Mouse (Mus musculus) heart, embryonic 11.5 days (tissue): Measurements from ENCODE around the gene Ccdc110. TPM values are rescaled to one million over a fixed set of nuclear protein-coding genes. Genes with fewer than 3 reads are reported as not detected.

Experiments used
- ATAC-seq: fragments of 200-750 bp; cut with Nextera tagmentation; replicated peaks from 2 replicates; pipeline ENCODE4 v1.8.0; 2017; ENCODE audit warnings: moderate library complexity; ENCODE audit not compliant: insufficient number of reproducible peaks, low FRiP score, low TSS enrichment
- H3K27ac ChIP-seq: fragments of 300-500 bp; sonication (generic); 2 replicates; pipeline ENCODE4 v1.5.1; 2014; ENCODE audit warnings: mild to moderate bottlenecking, low read depth, low read length
- H3K27me3 ChIP-seq: fragments of 300-500 bp; sonication (generic); 2 replicates; pipeline ENCODE4 v1.6.1; 2014; ENCODE audit warnings: mild to moderate bottlenecking, low read length, mixed read lengths; ENCODE audit not compliant: control insufficient read depth, insufficient read depth
- H3K36me3 ChIP-seq: fragments of 300-500 bp; sonication (generic); 2 replicates; pipeline ENCODE4 v1.6.1; 2014; ENCODE audit warnings: mild to moderate bottlenecking, low read length, moderate library complexity, mixed read lengths; ENCODE audit not compliant: control insufficient read depth, insufficient read depth
- H3K4me1 ChIP-seq: fragments of 300-500 bp; sonication (generic); 2 replicates; pipeline ENCODE4 v1.6.1; 2014; ENCODE audit warnings: low read length; ENCODE audit not compliant: control insufficient read depth, insufficient read depth
- H3K4me2 ChIP-seq: fragments of 300-500 bp; sonication (generic); 2 replicates; pipeline ENCODE4 v1.6.1; 2014; ENCODE audit warnings: mild to moderate bottlenecking, moderate library complexity
- H3K4me3 ChIP-seq: fragments of 300-500 bp; sonication (generic); 2 replicates; pipeline ENCODE4 v1.5.1; 2014; ENCODE audit warnings: low read depth, low read length
- H3K9ac ChIP-seq: fragments of 300-500 bp; sonication (generic); 2 replicates; pipeline ENCODE4 v1.6.1; 2014; ENCODE audit warnings: mild to moderate bottlenecking, low read depth, low read length, moderate library complexity
- H3K9me3 ChIP-seq: fragments of 300-500 bp; sonication (generic); replicated peaks from 2 replicates; pipeline ENCODE4 v1.6.1; 2016; ENCODE audit warnings: low read length; ENCODE audit not compliant: control insufficient read depth
- WGBS: fragments of 180-500 bp; shearing (Covaris S2); extraction: QIAGEN DNeasy Blood & Tissue Kit; methylation state at CpG from one replicate; pipeline ENCODE4 v1.1.7; 2014; ENCODE audit not compliant: insufficient replicate concordance; 5-methylcytosine and 5-hydroxymethylcytosine counted together
- polyA plus RNA-seq: library from polyadenylated mRNA; unstranded; fragments of >200 nt; fragmentation: Nextera tagmentation; extraction: Ambion mirVana; gene quantifications from 2 replicates; pipeline ENCODE4 v1.2.1, GENCODE M21; 2014

Ccdc110 gene
- polyA plus RNA-seq, 1 experiment from 2014 or later: 0.07 TPM

GRCm38 (mm10) chr8:45936986-45937385, 2.6 kb downstream of the Ccdc110 start:
- Histone ChIP-seq H3K9me3 (no peaks in the 10 kb centered on the region), H3K27me3 (no peaks in the 10 kb centered on the region), H3K9ac (no peak overlapping the region), H3K36me3 (no peaks in the 10 kb centered on the region), H3K4me2 (no peak overlapping the region), H3K4me3 (no peak overlapping the region), H3K27ac (no peak overlapping the region), H3K4me1 (no peaks in the 10 kb centered on the region)
- ATAC-seq: no peak
- 88% methylated on average over 9 of the region's 9 CpGs for WGBS

DNA sequence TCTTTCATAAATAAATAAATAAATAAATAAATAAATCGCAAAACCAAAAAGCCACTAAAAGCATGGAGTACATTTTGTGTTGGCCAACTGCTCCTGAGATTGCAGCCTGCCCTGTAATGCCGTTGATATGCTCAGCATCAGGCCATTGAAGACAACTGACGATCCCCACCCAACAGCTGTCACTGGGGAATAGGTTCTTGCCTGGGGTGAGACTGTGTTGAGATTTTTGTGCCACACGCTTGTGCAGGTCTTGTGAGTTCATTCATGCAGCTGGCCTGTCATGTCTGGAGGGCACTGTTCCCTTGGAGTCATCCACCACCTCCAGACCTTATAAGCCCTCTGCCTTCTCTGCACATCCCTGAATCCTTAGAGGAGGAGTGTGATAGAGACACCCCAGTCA, 11.9 kb downstream of the Ccdc110 start:
- Histone ChIP-seq H3K27ac (no peak overlapping the region), H3K36me3 (no peaks in the 10 kb centered on the region), H3K9ac (no peak overlapping the region), H3K4me3 (no peak overlapping the region), H3K27me3 (no peaks in the 10 kb centered on the region), H3K4me1 (0 out of 2 replicates have a peak, but pooled peaks cover 2% of the 10 kb centered on the region), H3K4me2 (no peak overlapping the region), H3K9me3 (no peaks in the 10 kb centered on the region)
- ATAC-seq: no peak
- WGBS: 89% methylated on average over 4 of the region's 4 CpGs

GRCm38 (mm10) chr8:45950622-45951021, 16.2 kb downstream of the Ccdc110 start:
- Histone ChIP-seq H3K9me3 (no peaks in the 10 kb centered on the region), H3K4me3 (no peak overlapping the region), H3K27me3 (no peaks in the 10 kb centered on the region), H3K27ac (no peak overlapping the region), H3K9ac (no peak overlapping the region), H3K36me3 (no peaks in the 10 kb centered on the region), H3K4me2 (no peak overlapping the region), H3K4me1 (no peaks in the 10 kb centered on the region)
- no peak for ATAC-seq
- 47% methylated on average over 2 of the region's 2 CpGs for WGBS

DNA sequence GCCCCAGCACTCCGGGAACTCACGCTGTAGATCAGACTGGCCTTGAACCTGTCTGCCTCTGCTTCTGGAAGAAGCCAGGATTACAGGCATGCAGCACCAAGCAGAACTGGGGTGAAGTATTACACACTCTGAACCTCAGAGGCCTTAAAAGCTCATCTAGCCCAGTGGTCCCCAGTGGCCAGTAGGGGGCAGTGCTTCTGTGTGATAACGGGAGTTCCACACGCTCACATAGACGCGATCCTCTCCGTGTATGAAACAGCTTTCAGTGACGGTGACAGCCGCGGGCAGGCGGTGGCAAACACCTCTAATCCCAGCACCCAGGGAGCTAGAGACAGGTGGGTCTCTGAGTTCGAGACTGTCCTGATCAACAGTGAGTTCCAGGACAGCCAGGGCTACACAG, 36.5 kb downstream of the Ccdc110 start:
- H3K9me3 ChIP-seq: no peaks in the 10 kb centered on the region
- no peak for ATAC-seq

GRCm38 (mm10) chr8:45973988-45974505, 39.6 kb downstream of the Ccdc110 start:
- no peak overlapping the region for H3K4me3 ChIP-seq
- H3K27me3 ChIP-seq: no peaks in the 10 kb centered on the region
- H3K9me3 ChIP-seq: no peaks in the 10 kb centered on the region
- peaks cover 2% of the 10 kb centered on the region; the same call in 1 of the 2 replicates for H3K36me3 ChIP-seq
- no peak for ATAC-seq
- peaks cover 5% of the 10 kb centered on the region for H3K4me1 ChIP-seq
- H3K9ac ChIP-seq: peak overlapping the region; percentile 83; the same call in 1 of the 2 replicates
- H3K4me2 ChIP-seq: peak overlapping the region; percentile 84
- WGBS: 69% methylated on average over 8 of the region's 8 CpGs
- H3K27ac ChIP-seq: no peak overlapping the region

More for the DNA sequence above, 36.5 kb downstream of the Ccdc110 start:
- H3K4me2 ChIP-seq: no peak overlapping the region
- H3K36me3 ChIP-seq: 0 out of 2 replicates have a peak, but pooled peaks cover 2% of the 10 kb centered on the region
- no peak overlapping the region for H3K27ac ChIP-seq
- H3K27me3 ChIP-seq: no peaks in the 10 kb centered on the region
- H3K4me1 ChIP-seq: peaks cover 1% of the 10 kb centered on the region; the same call in 1 of the 2 replicates
- WGBS: 94% methylated on average over 12 of the region's 12 CpGs
- H3K4me3 ChIP-seq: no peak overlapping the region
- no peak overlapping the region for H3K9ac ChIP-seq

DNA sequence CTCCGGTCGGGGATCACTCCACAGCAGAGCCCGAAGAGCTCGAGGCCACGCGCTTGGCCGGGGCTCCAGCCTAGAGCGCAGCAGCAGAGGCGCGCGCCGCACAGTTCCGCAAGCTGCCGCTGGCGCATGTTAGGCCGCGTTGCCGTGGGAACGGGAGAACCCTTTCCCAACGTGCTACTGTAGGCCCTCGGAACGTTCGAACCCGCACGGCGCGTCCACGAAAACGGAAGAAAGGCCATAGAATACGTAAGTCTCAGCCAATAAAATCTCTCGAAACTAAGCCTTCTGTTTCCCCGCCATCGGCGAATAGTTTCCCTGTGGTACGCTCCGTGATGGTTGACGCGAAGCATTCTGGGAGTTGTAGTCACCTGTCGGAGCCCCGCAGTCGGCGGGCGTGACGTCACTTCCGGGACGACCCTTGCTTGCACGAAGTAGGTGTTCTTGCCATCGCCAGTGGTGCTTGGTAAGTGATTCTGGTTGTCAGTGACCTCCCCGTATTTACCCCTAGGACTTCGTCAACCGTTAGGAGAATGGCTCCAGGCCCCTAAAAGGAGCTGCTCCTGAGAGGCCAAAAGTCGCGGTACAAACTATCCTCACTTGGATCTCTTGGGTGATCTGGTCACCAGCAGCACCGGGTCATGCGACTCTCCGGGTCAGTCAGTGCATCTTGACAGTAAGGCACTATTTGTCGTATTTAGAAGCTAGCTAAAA, 40.9 kb downstream of the Ccdc110 start, which contains the start of the genes 1700029J07Rik and Ufsp2:
Gene 1700029J07Rik (minus strand): TSS at position 127 of the 711 bp plus-strand sequence.
Gene Ufsp2 (plus strand): TSS at position 403 of the 711 bp plus-strand sequence.
- Histone ChIP-seq H3K4me2 (peak within 1 kb of the TSS; percentile 84), H3K4me3 (peak within 1 kb of the TSS; percentile 79), H3K9ac (peak within 1 kb of the TSS; percentile 83), H3K36me3 (peaks cover 2% of the 10 kb centered on the region; the same call in 1 of the 2 replicates), H3K4me1 (peaks cover 5% of the 10 kb centered on the region), H3K27ac (peak within 1 kb of the TSS; percentile 86), H3K27me3 (no peaks in the 10 kb centered on the region), H3K9me3 (no peaks in the 10 kb centered on the region)
- 1% methylated on average over 57 of the region's 57 CpGs for WGBS
- ATAC-seq: peak; percentile 96

DNA sequence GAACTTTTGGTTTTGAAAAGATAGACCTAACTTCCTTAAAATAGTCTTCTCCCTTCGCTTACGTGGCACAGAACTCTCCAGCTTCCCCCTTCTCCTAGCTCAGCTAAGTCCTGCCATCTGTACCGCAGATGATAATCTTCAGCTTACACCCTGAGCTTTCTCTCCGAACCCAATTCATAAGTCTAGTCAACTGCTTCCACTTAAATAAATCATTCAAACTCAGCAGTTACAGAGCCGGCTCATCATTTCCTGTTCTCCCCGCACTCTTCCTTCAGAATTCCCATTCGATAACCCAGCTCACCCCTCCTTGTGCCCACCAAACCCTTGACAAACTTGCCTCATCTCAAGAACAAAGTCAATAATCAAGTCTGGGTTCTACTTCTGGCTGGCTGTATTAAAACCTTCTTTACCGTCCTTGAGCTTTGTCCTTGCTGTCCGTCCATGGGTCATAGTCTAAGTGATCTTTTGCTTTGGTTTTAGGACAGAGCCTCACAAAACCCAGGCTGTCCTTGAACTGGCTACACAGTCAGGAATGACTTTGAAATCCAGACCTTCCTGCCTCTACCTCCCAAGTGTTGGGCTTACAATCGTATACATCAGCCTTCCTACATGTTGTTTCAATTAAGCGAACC, 41.5 kb downstream of the Ccdc110 start:
- no peak for ATAC-seq
- peak overlapping the region; percentile 79 for H3K4me3 ChIP-seq
- H3K36me3 ChIP-seq: peaks cover 3% of the 10 kb centered on the region; the same call in 1 of the 2 replicates
- 0 out of 2 replicates have a peak overlapping the region, but pooled peaks have one; percentile 86 for H3K27ac ChIP-seq
- H3K4me1 ChIP-seq: peaks cover 5% of the 10 kb centered on the region
- no peaks in the 10 kb centered on the region for H3K9me3 ChIP-seq
- WGBS: 61% methylated on average over 11 of the region's 11 CpGs
- no peaks in the 10 kb centered on the region for H3K27me3 ChIP-seq
- peak overlapping the region; percentile 84 for H3K4me2 ChIP-seq
- peak overlapping the region; percentile 75 for H3K9ac ChIP-seq

- Histone ChIP-seq H3K4me2 (no peak overlapping the region), H3K4me3 (no peak overlapping the region), H3K9me3 (no peaks in the 10 kb centered on the region), H3K36me3 (0 out of 2 replicates have a peak, but pooled peaks cover 3% of the 10 kb centered on the region), H3K9ac (no peak overlapping the region), H3K27me3 (no peaks in the 10 kb centered on the region), H3K27ac (no peak overlapping the region), H3K4me1 (no peaks in the 10 kb centered on the region)
- ATAC-seq: no peak
- 79% methylated on average over 3 of the region's 3 CpGs for WGBS
Observed at GRCm38 (mm10) chr8:45986665-45987064, 52.2 kb downstream of the Ccdc110 start.
